Mouse (Mus musculus) MEL (cell line): ENCODE data around the gene Apbb2.

Experiments
- CTCF ChIP-seq, 3 experiments: IDR thresholded peaks in 2 of 3; conservative IDR thresholded peaks in 1 of 3; 2 replicates each; pipeline ENCODE4 v1.5.1; 2011 to 2012; ENCODE audit warnings: low read length in 3 of 3, low read depth in 2 of 3, mild to moderate bottlenecking in 2 of 3, improper control_type of control experiment in 1 of 3, inconsistent platforms in 1 of 3, mixed read lengths in 1 of 3, moderate library complexity in 1 of 3; ENCODE audit not compliant: control insufficient read depth in 1 of 3, insufficient read depth in 1 of 3, poor library complexity in 1 of 3, severe bottlenecking in 1 of 3
- GATA1 ChIP-seq: IDR thresholded peaks from 2 replicates; pipeline ENCODE4 v1.6.1; 2011; ENCODE audit warnings: low read depth, low read length, improper control_type of control experiment
- KAT2A ChIP-seq: conservative IDR thresholded peaks from 2 replicates; pipeline ENCODE4 v1.6.1; 2012; ENCODE audit warnings: low read depth, low read length, improper control_type of control experiment, inconsistent platforms
- MAX ChIP-seq: IDR thresholded peaks from 2 replicates; pipeline ENCODE4 v1.6.1; 2011; ENCODE audit warnings: low read length, improper control_type of control experiment
- MAZ ChIP-seq: IDR thresholded peaks from 2 replicates; pipeline ENCODE4 v1.6.1; 2012; ENCODE audit warnings: low read depth, mild to moderate bottlenecking, inconsistent platforms, low read length, improper control_type of control experiment
- MYC ChIP-seq: IDR thresholded peaks from 2 replicates; pipeline ENCODE4 v1.6.1; 2011; ENCODE audit warnings: low read depth, mild to moderate bottlenecking, low read length, improper control_type of control experiment, moderate library complexity
- POLR2A ChIP-seq, 2 experiments: IDR thresholded peaks; 2 replicates each; pipeline ENCODE4 v1.6.1; 2011 to 2012; ENCODE audit warnings: low read length in 2 of 2, mild to moderate bottlenecking in 2 of 2, control low read depth in 1 of 2, improper control_type of control experiment in 1 of 2, low read depth in 1 of 2, moderate library complexity in 1 of 2; ENCODE audit not compliant: control insufficient read depth in 1 of 2, insufficient read depth in 1 of 2, poor library complexity in 1 of 2
- USF1 ChIP-seq: IDR thresholded peaks from 2 replicates; pipeline ENCODE4 v1.6.1; 2014; ENCODE audit warnings: low read depth, mild to moderate bottlenecking, inconsistent platforms, low read length, improper control_type of control experiment, moderate library complexity
- ZMIZ1 ChIP-seq: IDR thresholded peaks from 2 replicates; pipeline ENCODE4 v1.6.1; 2012; ENCODE audit warnings: low read depth, mild to moderate bottlenecking, inconsistent platforms, low read length, improper control_type of control experiment, moderate library complexity

DNA sequence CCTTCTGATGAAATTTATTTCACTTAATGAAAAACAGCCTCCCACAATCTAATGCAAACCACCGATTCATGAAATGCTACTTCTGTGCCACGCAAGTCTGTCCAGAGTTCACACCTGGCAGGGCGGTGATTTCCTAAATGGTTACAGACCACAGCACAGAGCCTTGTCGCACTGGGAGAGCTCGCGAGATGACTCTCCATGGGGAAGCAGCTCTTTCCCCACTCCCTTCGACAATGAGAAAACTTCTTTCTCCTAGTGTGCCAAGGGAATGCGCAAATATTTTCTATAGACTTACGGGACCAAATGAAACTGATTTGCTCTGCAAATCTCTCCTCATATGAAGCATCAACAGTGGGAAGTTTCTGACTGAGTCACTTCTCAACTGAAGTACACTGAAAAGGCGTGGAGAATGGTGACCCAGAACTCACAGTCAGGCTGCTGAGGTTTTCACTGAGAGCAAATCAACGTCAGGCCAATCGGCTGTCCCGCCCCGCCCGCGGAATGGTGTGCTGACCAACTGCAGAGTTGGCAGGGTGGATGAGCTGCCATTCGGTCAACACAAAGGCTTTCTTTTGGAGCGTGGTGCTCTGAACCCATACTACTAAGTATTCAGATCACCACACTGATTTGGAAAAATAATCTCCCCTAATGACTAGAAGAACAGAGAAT lies 225.6 kb downstream of the Apbb2 start:
- no peak for TF ChIP-seq GATA1
- no peak for TF ChIP-seq MAX
- no peak for TF ChIP-seq MYC
- no peak for TF ChIP-seq ZMIZ1
- no peak for TF ChIP-seq USF1
- no peak for TF ChIP-seq CTCF (IDR thresholded peaks at IDR 0.05 in 2 of 3, conservative IDR thresholded peaks at IDR 0.05 in 1 of 3; ENCODE audit: control insufficient read depth in 1 of 3, insufficient read depth in 1 of 3, low read depth in 2 of 3, low read length in 3 of 3, poor library complexity in 1 of 3, severe bottlenecking in 1 of 3)
- no peak for TF ChIP-seq POLR2A (IDR thresholded peaks at IDR 0.05; ENCODE audit: control insufficient read depth in 1 of 2, insufficient read depth in 1 of 2, low read depth in 1 of 2, low read length in 2 of 2, poor library complexity in 1 of 2)
- no peak for TF ChIP-seq MAZ
- no peak for TF ChIP-seq KAT2A
